Mouse (Mus musculus): ENCODE measurements around the gene Dapk2.
A peak's percentile ranks its signal among the peaks of the same experiment; 100 is the strongest.

Gene Dapk2

GRCm38 (mm10) chr9:66144248-66144647 is 13.8 kb upstream of the Dapk2 start:
- DNase-seq, result peak; percentile 76

DNA sequence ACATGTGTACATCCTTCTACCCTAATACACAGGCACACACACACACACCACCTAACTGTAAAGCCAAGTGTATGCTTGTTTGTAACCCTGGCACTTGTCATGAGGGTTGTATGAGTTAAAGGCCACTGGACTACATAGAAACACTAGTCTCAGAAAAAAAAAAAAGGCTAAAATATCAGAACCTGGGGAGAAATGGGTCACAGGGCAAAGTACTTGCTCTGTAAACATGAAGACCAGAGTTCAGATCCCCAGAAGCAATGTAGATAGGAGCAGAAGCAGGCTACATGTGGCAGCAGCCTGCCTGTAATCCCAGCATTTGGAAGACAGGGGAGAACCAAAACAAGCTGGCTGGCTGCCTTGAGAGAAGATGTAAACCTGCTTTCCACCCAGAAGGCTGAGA is 11.9 kb upstream of the Dapk2 start:
- no peak for DNase-seq

GRCm38 (mm10) chr9:66152011-66152410 is 6.0 kb upstream of the Dapk2 start:
- no peak for DNase-seq

- no peak for DNase-seq
Observed at GRCm38 (mm10) chr9:66153594-66153993, 4.4 kb upstream of the Dapk2 start.

DNA sequence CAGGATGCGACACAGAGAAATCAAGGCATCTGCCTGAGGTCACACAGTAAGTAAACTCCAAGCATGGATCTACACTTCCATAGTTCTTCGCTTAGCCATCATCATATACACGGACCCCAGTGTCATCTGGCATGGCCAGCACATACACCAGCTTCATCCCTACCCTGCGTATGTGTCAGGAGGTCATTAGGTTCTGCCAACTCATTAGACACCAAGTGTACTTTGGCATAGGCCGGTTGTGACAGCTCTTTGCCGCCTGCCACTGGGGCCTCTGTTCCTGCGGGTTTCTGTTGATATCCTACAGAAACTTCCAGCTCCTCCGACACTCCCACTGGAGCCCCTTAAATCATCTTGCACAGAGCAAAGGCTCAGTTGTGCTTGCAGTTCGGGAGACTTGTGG is 4.0 kb upstream of the Dapk2 start:
- no peak for DNase-seq

- DNase-seq, result no peak
Observed at GRCm38 (mm10) chr9:66155534-66155933, 2.5 kb upstream of the Dapk2 start.

- DNase-seq, result no peak
Observed at GRCm38 (mm10) chr9:66158885-66159430, 935 bp downstream of the Dapk2 start.

GRCm38 (mm10) chr9:66160155-66160554 is 2.1 kb downstream of the Dapk2 start:
- no peak for DNase-seq

DNA sequence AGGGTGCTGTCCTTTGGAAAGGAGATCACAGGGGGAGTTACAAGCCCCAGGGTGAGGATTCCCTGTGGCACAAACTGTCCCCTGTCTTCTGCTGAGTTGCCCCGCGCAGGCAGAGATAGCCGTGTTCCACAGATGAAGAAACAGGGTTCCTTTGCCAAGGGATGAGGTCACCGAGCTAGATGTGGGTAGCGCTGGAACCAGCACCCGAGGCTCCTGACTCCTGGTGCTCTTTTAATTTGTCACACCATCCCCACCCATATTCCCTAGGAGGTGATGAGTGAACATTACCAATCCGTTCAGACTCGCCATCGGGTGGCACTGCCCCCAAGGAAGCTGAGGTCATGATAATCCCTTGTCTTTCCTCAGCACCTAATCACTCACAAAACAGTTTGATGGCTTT is 5.0 kb downstream of the Dapk2 start:
- no peak for DNase-seq

GRCm38 (mm10) chr9:66167222-66167621 is 9.2 kb downstream of the Dapk2 start:
- DNase-seq, result no peak

- no peak for DNase-seq
Observed at GRCm38 (mm10) chr9:66168233-66168632, 10.2 kb downstream of the Dapk2 start.

GRCm38 (mm10) chr9:66170506-66170905 is 12.5 kb downstream of the Dapk2 start:
- DNase-seq, result no peak

DNA sequence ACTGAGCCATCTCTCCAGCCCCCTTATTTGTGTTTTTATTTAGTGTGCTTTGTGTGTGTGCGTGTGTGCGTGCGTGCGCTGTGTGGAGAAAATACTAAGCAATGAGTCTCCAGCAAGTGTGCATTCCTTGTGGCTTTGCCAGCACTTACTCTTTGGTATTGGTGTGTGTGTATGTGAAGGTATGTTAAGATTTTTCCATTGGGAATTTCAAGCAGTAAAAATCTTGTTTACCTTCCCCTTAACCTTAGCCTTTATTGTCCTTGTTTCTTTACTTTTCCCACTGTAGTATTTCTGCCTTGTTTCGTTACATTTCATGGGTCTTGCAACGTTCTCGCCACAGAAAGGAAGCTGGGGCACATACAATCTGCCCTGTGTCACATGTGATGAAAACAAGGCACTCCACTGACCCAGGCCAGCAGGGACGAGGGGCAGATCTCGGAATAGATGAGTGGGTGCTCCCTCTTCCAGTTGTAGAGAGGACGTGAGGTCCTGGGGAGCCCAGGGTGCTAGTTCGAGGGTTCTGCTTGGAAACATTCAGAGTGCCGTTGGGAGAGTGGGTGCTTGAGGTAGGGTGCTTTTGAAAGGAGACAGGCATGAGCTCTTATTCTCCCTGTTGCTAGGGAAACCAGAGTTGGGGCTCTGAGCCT is 13.4 kb downstream of the Dapk2 start:
- DNase-seq, result no peak

DNA sequence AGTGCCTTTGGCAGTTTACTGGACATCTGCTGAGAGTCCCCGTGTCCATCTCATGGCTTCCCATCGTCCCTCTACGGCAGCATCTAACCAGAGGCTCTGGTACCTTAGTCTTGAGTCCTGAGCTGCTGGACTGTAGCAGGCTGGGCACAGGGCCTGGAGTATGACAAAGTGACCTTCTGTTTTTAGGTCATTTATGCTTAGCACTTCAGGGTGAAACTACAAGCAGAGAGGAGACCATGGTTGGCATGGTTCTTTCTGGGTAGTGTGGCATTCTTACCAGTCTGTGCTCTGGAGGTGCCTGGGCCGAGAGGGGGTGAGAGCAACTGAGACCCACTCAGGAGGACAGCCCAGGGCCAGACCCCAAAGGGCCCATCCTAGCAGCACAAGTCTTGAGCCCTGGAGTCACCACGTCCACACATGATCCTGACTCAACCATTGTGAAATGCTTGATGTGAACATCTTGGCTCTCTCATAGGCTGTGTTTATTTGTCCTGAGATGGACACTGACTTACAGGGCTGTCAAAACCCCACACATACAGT is 15.4 kb downstream of the Dapk2 start:
- DNase-seq, result no peak

DNA sequence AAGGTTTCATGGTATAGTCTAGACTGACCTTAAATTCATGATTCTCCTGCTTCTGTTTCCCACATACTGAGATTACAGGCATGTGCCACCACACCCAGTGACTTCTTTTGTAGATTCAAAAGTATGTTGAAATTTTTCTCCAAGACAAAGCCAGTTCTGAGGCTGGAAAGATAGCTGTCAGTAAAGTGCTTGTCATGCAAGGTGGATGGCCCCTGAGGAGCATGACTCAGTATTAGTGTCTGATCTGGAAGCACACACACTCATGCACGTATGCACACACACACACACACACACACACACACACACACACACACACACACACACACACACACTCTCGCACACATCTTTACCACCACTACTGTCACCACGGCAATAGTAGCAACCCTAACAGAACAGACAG is 17.0 kb downstream of the Dapk2 start:
- DNase-seq, result no peak

DNA sequence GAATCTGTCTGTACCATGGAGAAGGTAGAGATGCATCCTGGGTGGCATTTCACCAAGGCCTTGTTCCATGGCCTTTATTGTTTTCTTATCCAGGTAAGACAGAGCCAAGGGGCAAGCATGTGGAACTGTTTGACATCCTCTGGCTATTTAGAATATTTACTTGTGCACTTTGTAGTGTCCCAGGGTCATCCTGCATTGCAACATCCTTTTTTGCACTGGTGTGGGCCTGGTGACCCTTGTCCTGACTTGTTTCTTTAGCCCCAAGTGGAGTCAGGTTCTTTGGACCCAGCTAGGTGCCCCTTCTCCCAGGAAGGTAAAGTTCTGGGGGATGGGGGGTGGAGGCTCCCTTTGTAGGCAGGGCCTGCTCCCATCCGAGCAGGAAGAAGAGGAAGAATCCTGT is 20.0 kb downstream of the Dapk2 start:
- peak; percentile 33 for DNase-seq

- DNase-seq, result no peak
Observed at GRCm38 (mm10) chr9:66179795-66180194, 21.8 kb downstream of the Dapk2 start.

GRCm38 (mm10) chr9:66181126-66181825 is 23.3 kb downstream of the Dapk2 start:
- no peak for DNase-seq

- DNase-seq, result no peak
Observed at GRCm38 (mm10) chr9:66181826-66182678, 24.0 kb downstream of the Dapk2 start.

GRCm38 (mm10) chr9:66182679-66182993 is 24.6 kb downstream of the Dapk2 start:
- DNase-seq, result no peak

- no peak for DNase-seq
Observed at GRCm38 (mm10) chr9:66183023-66183422, 25.0 kb downstream of the Dapk2 start.

- DNase-seq, result no peak
Observed at GRCm38 (mm10) chr9:66184572-66184971, 26.5 kb downstream of the Dapk2 start.

DNA sequence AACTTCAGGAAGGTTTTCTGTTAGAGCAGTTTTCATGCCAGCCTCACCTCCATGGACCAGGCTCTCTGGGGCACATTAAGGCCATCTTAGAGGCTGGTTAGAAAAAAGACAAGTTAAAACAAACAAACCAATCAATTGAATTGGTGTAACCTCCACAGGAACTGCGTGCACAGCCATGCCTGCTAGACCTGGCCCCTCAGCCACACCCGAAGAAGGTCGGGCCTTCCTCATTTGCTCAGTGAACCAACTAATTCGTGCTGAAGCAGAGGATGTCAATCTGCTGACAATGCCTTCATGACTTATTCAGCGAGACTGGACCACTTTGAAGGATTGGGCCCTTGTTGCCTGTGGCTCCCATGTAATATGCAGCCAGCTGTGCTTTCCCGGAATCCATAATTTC is 28.4 kb downstream of the Dapk2 start:
- no peak for DNase-seq

Measured in kidney, adult 9 months (tissue).